Mouse (Mus musculus): ENCODE measurements around the gene Ttc19. TPM values are rescaled to one million over a fixed set of nuclear protein-coding genes. Genes with fewer than 3 reads are reported as not detected.

Gene Ttc19
- total and polyA plus RNA-seq, 3 experiments, result 4.2 to 33.9 (median 16.2) TPM

DNA sequence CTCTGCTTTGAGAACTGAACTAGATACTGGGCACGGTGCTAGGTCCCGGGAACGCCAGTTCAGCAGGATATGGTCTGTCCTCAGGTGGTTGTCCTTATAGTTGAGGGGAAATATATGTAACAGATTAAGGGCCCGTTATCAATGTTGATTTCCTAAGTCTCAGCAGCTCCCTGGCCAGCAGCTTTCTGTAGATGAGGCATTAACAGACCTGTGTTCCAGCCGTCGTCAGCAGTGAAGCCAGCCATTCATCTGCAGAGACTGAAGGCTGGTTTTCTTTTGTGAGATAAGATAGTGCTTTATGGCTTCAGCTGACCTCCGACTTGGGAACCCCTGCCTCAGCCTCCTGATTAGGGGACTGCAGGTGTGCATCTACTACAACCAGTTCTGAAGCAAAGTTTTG, 17.3 kb upstream of the Ttc19 start:
- no peak for ATAC-seq (ENCODE audit: extremely low read depth, insufficient number of reproducible peaks, low FRiP score, poor library complexity, severe bottlenecking)
- Histone ChIP-seq H3K9me3 (replicated peaks) (no peaks in the 10 kb centered on the region), H3K4me1 (ENCODE audit: insufficient read depth, low read depth, low read length) (peaks cover 15% of the 10 kb centered on the region), H3K4me3 (ENCODE audit: low read depth, low read length) (no peak overlapping the region), H3K27me3 (ENCODE audit: insufficient read depth, low read length) (peaks cover 40% of the 10 kb centered on the region), H3K36me3 (replicated peaks) (peaks cover 29% of the 10 kb centered on the region)
- DNase-seq (ENCODE audit: low spot score), result no peak
- TF ChIP-seq GATA1 (IDR thresholded peaks at IDR 0.05; ENCODE audit: borderline replicate concordance, low read length), result no peak
- no peak for TF ChIP-seq POLR2AphosphoS5 (IDR thresholded peaks at IDR 0.05; ENCODE audit: insufficient replicate concordance, low read depth, low read length)
- TF ChIP-seq TAL1 (conservative IDR thresholded peaks at IDR 0.05; ENCODE audit: low read depth, low read length), result no peak
- TF ChIP-seq GATA2 (IDR thresholded peaks at IDR 0.05; ENCODE audit: borderline replicate concordance, low read depth, low read length), result no peak

DNA sequence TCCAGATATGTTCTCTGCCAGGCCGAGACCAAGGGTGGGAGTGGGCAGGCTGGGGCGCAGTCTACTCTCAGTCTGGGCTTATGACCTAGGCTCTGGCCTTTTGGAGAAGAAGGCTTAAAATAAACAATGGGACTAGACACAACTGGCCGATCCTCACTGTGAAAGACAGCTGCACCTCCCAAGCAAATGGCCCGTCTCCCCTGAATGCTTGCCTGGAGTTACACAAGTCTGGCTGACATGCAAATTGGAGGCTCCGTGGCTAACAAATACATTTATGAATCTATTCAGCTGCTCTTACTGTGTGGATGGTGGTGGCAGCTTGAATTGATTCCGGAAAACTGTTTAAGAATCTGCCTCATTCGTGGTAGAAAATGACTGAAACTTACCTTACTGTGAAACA, 15.6 kb upstream of the Ttc19 start:
- H3K27me3 ChIP-seq (ENCODE audit: insufficient read depth, low read length), result peaks cover 29% of the 10 kb centered on the region
- no peak overlapping the region for H3K4me3 ChIP-seq (ENCODE audit: low read depth, low read length)
- H3K36me3 ChIP-seq (replicated peaks), result peaks cover 36% of the 10 kb centered on the region
- H3K4me1 ChIP-seq (ENCODE audit: insufficient read depth, low read depth, low read length), result peaks cover 19% of the 10 kb centered on the region
- no peaks in the 10 kb centered on the region for H3K9me3 ChIP-seq (replicated peaks)
- ATAC-seq (ENCODE audit: extremely low read depth, insufficient number of reproducible peaks, low FRiP score, poor library complexity, severe bottlenecking), result no peak
- TF ChIP-seq POLR2AphosphoS5 (IDR thresholded peaks at IDR 0.05; ENCODE audit: insufficient replicate concordance, low read depth, low read length) (no peak), CTCF (IDR thresholded peaks at IDR 0.05; ENCODE audit: low read depth, low read length) (no peak), GATA1 (IDR thresholded peaks at IDR 0.05; ENCODE audit: borderline replicate concordance, low read length) (no peak), GATA2 (IDR thresholded peaks at IDR 0.05; ENCODE audit: borderline replicate concordance, low read depth, low read length) (no peak), TAL1 (conservative IDR thresholded peaks at IDR 0.05; ENCODE audit: low read depth, low read length) (no peak)
- DNase-seq (ENCODE audit: low spot score), result no peak

DNA sequence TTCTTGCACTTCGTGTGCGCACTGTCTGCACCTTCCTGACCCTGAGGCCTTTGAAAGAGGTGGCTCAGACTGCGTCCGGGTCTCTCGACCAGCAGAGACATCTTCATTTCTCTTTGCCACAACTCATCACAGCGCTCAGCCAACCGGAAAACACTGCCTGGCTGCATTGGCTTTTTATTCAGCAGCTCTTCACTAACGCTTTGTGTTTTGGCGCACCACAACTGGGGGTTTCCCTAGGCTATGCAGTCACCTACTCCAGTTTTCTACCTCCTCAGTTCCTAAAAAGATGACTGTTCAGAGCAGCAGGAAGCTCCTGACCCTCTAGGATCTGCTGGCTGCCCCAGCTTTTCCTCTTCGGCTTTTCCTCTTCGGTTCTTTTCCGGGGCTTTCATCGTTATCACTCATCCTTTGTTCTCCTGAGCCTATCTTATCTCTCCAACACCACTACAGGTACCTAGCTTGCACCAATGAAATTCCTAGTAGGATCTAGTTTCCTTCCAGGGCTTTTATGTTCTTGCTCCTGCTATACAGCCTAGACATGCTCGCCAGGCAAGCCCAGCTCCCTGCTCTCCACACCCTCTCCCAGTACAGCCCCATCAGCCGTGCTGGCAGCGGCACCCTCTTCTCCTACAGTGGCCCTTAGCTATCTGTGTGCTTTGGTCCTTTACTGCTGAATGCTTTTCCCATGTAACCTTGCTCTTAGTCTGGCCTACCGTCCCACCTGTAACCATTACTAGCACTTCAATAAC, 14.6 kb upstream of the Ttc19 start:
- H3K36me3 ChIP-seq (replicated peaks), result peaks cover 43% of the 10 kb centered on the region
- H3K4me3 ChIP-seq (ENCODE audit: low read depth, low read length), result no peak overlapping the region
- TF ChIP-seq TAL1 (conservative IDR thresholded peaks at IDR 0.05; ENCODE audit: low read depth, low read length) (no peak), CTCF (IDR thresholded peaks at IDR 0.05; ENCODE audit: low read depth, low read length) (no peak), POLR2AphosphoS5 (IDR thresholded peaks at IDR 0.05; ENCODE audit: insufficient replicate concordance, low read depth, low read length) (no peak), GATA1 (IDR thresholded peaks at IDR 0.05; ENCODE audit: borderline replicate concordance, low read length) (no peak), GATA2 (IDR thresholded peaks at IDR 0.05; ENCODE audit: borderline replicate concordance, low read depth, low read length) (no peak)
- peaks cover 15% of the 10 kb centered on the region for H3K4me1 ChIP-seq (ENCODE audit: insufficient read depth, low read depth, low read length)
- ATAC-seq (ENCODE audit: extremely low read depth, insufficient number of reproducible peaks, low FRiP score, poor library complexity, severe bottlenecking), result no peak
- no peak for DNase-seq (ENCODE audit: low spot score)
- H3K27me3 ChIP-seq (ENCODE audit: insufficient read depth, low read length), result peaks cover 19% of the 10 kb centered on the region
- H3K9me3 ChIP-seq (replicated peaks), result no peaks in the 10 kb centered on the region

DNA sequence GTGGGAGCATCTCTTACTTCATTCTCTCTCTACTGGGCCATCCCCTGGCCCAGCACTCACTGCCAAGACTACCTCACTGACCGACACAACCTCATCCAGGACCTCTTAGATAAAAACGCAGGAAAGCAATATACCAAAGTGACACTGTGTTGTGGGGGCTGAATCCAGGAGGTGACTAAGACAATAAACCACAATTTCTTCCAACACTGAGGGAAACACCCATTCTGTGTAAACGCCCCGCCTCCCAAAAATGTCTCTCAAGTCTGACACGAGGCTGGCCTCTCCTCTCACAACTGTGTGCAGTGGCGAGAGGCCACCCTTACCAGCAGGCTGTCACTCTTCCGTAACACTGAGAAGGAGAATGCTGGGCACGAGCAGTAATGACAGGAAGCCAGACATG, 12.9 kb upstream of the Ttc19 start:
- DNase-seq (ENCODE audit: low spot score), result no peak
- peaks cover 15% of the 10 kb centered on the region for H3K4me1 ChIP-seq (ENCODE audit: insufficient read depth, low read depth, low read length)
- no peak overlapping the region for H3K4me3 ChIP-seq (ENCODE audit: low read depth, low read length)
- peaks cover 5% of the 10 kb centered on the region for H3K27me3 ChIP-seq (ENCODE audit: insufficient read depth, low read length)
- no peaks in the 10 kb centered on the region for H3K9me3 ChIP-seq (replicated peaks)
- no peak for ATAC-seq (ENCODE audit: extremely low read depth, insufficient number of reproducible peaks, low FRiP score, poor library complexity, severe bottlenecking)
- H3K36me3 ChIP-seq (replicated peaks), result peaks cover 47% of the 10 kb centered on the region
- TF ChIP-seq CTCF (IDR thresholded peaks at IDR 0.05; ENCODE audit: low read depth, low read length) (no peak), GATA2 (IDR thresholded peaks at IDR 0.05; ENCODE audit: borderline replicate concordance, low read depth, low read length) (no peak), GATA1 (IDR thresholded peaks at IDR 0.05; ENCODE audit: borderline replicate concordance, low read length) (no peak), TAL1 (conservative IDR thresholded peaks at IDR 0.05; ENCODE audit: low read depth, low read length) (no peak), POLR2AphosphoS5 (IDR thresholded peaks at IDR 0.05; ENCODE audit: insufficient replicate concordance, low read depth, low read length) (no peak)

DNA sequence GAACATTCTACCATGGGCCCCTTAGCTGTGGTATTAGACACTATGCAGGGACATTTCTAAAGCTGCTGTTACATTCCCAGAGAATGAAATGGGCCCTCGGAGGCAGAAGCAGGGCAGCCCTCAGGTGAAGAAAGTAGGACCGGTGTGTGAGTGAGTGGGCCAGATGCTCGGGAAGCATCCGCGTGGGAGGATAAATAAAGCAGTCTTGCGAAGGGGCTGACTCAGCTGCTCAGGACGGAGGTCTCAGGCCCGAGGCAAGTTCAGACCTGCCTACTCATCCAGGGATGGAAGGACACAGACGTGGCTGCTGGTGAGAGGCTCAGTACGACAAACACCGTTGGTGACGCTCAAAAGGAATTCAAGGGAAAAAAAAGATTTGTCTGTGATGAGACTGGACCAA, 12.2 kb upstream of the Ttc19 start:
- Histone ChIP-seq H3K9me3 (replicated peaks) (no peaks in the 10 kb centered on the region), H3K4me1 (ENCODE audit: insufficient read depth, low read depth, low read length) (peaks cover 15% of the 10 kb centered on the region), H3K27me3 (ENCODE audit: insufficient read depth, low read length) (no peaks in the 10 kb centered on the region), H3K36me3 (replicated peaks) (peaks cover 51% of the 10 kb centered on the region), H3K4me3 (ENCODE audit: low read depth, low read length) (no peak overlapping the region)
- ATAC-seq (ENCODE audit: extremely low read depth, insufficient number of reproducible peaks, low FRiP score, poor library complexity, severe bottlenecking) (no peak), DNase-seq (ENCODE audit: low spot score) (no peak)
- TF ChIP-seq POLR2AphosphoS5 (IDR thresholded peaks at IDR 0.05; ENCODE audit: insufficient replicate concordance, low read depth, low read length), result no peak
- no peak for TF ChIP-seq GATA2 (IDR thresholded peaks at IDR 0.05; ENCODE audit: borderline replicate concordance, low read depth, low read length)
- no peak for TF ChIP-seq CTCF (IDR thresholded peaks at IDR 0.05; ENCODE audit: low read depth, low read length)
- TF ChIP-seq GATA1 (IDR thresholded peaks at IDR 0.05; ENCODE audit: borderline replicate concordance, low read length), result no peak
- TF ChIP-seq TAL1 (conservative IDR thresholded peaks at IDR 0.05; ENCODE audit: low read depth, low read length), result no peak

DNA sequence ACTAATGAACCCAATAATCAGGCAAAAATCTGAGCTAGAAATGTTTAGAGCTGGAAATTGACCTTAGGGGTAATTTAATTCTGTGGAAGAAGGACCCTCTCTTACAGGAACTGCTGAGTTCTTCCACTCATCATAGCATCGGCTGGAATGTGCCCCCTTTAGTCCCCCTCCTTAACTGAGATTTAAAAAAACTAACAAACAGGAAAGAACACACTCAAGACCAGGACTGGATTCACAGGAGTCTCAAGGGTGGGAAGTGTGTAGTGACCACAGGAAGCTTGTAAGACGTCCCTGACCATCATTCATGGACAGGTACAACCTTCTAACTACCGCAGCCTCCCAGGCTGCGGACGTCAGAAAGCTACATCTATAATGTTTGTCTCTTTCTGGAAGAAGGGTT, 10.4 kb upstream of the Ttc19 start:
- Histone ChIP-seq H3K9me3 (replicated peaks) (no peaks in the 10 kb centered on the region), H3K4me3 (ENCODE audit: low read depth, low read length) (no peak overlapping the region), H3K36me3 (replicated peaks) (peaks cover 49% of the 10 kb centered on the region), H3K4me1 (ENCODE audit: insufficient read depth, low read depth, low read length) (peaks cover 15% of the 10 kb centered on the region), H3K27me3 (ENCODE audit: insufficient read depth, low read length) (no peaks in the 10 kb centered on the region)
- ATAC-seq (ENCODE audit: extremely low read depth, insufficient number of reproducible peaks, low FRiP score, poor library complexity, severe bottlenecking) (no peak), DNase-seq (ENCODE audit: low spot score) (no peak)
- TF ChIP-seq GATA2 (IDR thresholded peaks at IDR 0.05; ENCODE audit: borderline replicate concordance, low read depth, low read length), result no peak
- no peak for TF ChIP-seq TAL1 (conservative IDR thresholded peaks at IDR 0.05; ENCODE audit: low read depth, low read length)
- no peak for TF ChIP-seq CTCF (IDR thresholded peaks at IDR 0.05; ENCODE audit: low read depth, low read length)
- TF ChIP-seq POLR2AphosphoS5 (IDR thresholded peaks at IDR 0.05; ENCODE audit: insufficient replicate concordance, low read depth, low read length), result no peak
- no peak for TF ChIP-seq GATA1 (IDR thresholded peaks at IDR 0.05; ENCODE audit: borderline replicate concordance, low read length)

Data from G1E (cell line).